8 mouse cellular contexts compared by ENCODE assay signal in the genomic region with DNA sequence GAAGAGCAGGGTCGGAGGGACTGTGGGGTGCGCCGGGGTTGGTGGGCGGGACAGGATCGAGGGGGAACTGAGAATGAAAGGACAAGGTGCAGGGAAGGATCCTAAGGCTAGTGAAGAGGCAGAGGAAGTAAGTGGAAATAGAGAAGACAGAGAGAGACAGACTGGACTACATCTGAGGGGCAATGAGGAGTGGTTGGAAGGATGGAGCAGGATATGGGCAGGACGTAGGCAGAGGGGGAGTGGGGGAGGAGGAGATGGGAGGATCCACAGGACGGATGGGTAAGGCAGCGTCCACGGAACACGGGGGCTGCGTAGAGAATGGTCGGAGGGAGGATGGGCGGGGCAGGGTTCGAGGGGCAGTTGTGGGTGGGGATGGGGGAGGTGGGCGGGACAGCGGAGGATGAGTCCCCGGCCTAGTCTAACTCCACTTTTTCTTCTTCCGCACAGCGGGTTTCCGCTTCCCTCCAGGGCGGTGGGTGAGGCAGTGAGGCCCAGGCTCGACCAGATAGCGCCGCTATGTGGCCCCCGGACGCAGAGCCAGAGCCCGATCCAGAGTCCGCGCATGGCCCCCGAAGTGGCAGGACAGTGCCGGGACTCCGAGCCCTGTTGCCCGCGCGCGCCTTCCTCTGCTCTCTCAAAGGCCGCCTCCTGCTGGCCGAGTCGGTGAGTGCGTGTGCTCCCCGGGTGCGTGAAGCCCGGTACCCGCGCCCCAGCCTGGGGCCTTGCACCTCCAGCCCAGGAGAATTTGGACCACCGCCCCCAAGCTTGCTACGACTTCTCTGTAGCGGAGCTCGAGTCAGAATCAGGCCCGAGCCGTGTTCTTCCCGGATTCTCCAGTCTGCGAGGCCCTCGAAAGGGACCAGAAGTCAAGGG. TPM values are rescaled to one million over a fixed set of nuclear protein-coding genes. Genes with fewer than 3 reads are reported as not detected.
DNase-seq lines count a peak whose midpoint lies in the region; ATAC-seq lines count a peak whose summit lies in the region.

No protein-coding gene starts in this region.

- H3K27ac ChIP-seq in embryonic facial prominence, embryonic 13.5 days, result peak overlapping the region; percentile 90
- H3K27ac ChIP-seq in limb, embryonic 15.5 days, result peak overlapping the region; percentile 87
- H3K27ac ChIP-seq in midbrain, embryonic 16.5 days (ENCODE audit: low read length), result peak overlapping the region; percentile 19; the same call in 1 of the 2 replicates

- H3K9ac ChIP-seq in embryonic facial prominence, embryonic 13.5 days, result peak overlapping the region; percentile 96
- H3K9ac ChIP-seq in limb, embryonic 15.5 days, result peak overlapping the region; percentile 64
- peak overlapping the region; percentile 73 for H3K9ac ChIP-seq in midbrain, embryonic 16.5 days (ENCODE audit: low read depth, low read length)

- no peaks in the 10 kb centered on the region for H3K27me3 ChIP-seq in embryonic facial prominence, embryonic 13.5 days
- H3K27me3 ChIP-seq in limb, embryonic 15.5 days, result no peaks in the 10 kb centered on the region
- no peaks in the 10 kb centered on the region for H3K27me3 ChIP-seq in midbrain, embryonic 16.5 days (ENCODE audit: control insufficient read depth, insufficient read depth, low read depth, low read length)

- peaks cover 16% of the 10 kb centered on the region for H3K36me3 ChIP-seq in embryonic facial prominence, embryonic 13.5 days
- peaks cover 11% of the 10 kb centered on the region; the same call in 1 of the 2 replicates for H3K36me3 ChIP-seq in limb, embryonic 15.5 days
- H3K36me3 ChIP-seq in midbrain, embryonic 16.5 days (ENCODE audit: control insufficient read depth, insufficient read depth, low read length), result no peaks in the 10 kb centered on the region

- peak overlapping the region; percentile 74 for H3K4me3 ChIP-seq in embryonic facial prominence, embryonic 13.5 days
- H3K4me3 ChIP-seq in limb, embryonic 15.5 days, result peak overlapping the region; percentile 75
- peak overlapping the region; percentile 56 for H3K4me3 ChIP-seq in midbrain, embryonic 16.5 days (ENCODE audit: low read depth, low read length)

- H3K4me2 ChIP-seq in embryonic facial prominence, embryonic 13.5 days, result peak overlapping the region; percentile 74
- H3K4me2 ChIP-seq in limb, embryonic 15.5 days, result peak overlapping the region; percentile 79
- peak overlapping the region; percentile 86 for H3K4me2 ChIP-seq in midbrain, embryonic 16.5 days (ENCODE audit: low read length)

- ATAC-seq in embryonic facial prominence, embryonic 13.5 days (ENCODE audit: insufficient number of reproducible peaks, insufficient read depth, low FRiP score, low TSS enrichment, low read depth), result peak; percentile 79
- ATAC-seq in limb, embryonic 15.5 days (ENCODE audit: insufficient number of reproducible peaks, low FRiP score, low TSS enrichment, low read depth), result peak; percentile 82
- ATAC-seq in midbrain, embryonic 16.5 days, result peak; percentile 81

- no peaks in the 10 kb centered on the region for H3K9me3 ChIP-seq in embryonic facial prominence, embryonic 13.5 days
- H3K9me3 ChIP-seq in limb, embryonic 15.5 days, result no peaks in the 10 kb centered on the region
- H3K9me3 ChIP-seq in midbrain, embryonic 16.5 days (replicated peaks; ENCODE audit: control insufficient read depth, low read length, poor library complexity, severe bottlenecking), result no peaks in the 10 kb centered on the region

- DNase-seq in 3T3-L1 (ENCODE audit: low read depth, low spot score), result peak; percentile 90
- DNase-seq in adrenal gland, postnatal 25 days, result peak; percentile 83
- peak; percentile 79 to 85 for DNase-seq in heart, adult 9 months (ENCODE audit: low spot score in 2 of 2)
- DNase-seq in kidney, adult 9 months, result peak; percentile 68
- DNase-seq in spleen, postnatal 14 days (ENCODE audit: low spot score in 2 of 2), result peak; percentile 45 to 70

- under 1% methylated on average over 51 of the region's 54 CpGs for WGBS in embryonic facial prominence, embryonic 13.5 days
- WGBS in limb, embryonic 15.5 days, result under 1% methylated on average over 51 of the region's 54 CpGs
- 0% methylated on average over 49 of the region's 54 CpGs for WGBS in midbrain, embryonic 16.5 days

- peaks cover 21% of the 10 kb centered on the region for H3K4me1 ChIP-seq in embryonic facial prominence, embryonic 13.5 days
- peaks cover 30% of the 10 kb centered on the region for H3K4me1 ChIP-seq in limb, embryonic 15.5 days
- H3K4me1 ChIP-seq in midbrain, embryonic 16.5 days (ENCODE audit: control insufficient read depth, insufficient read depth, low read length), result peaks cover 8% of the 10 kb centered on the region

RNA-seq across cellular contexts. Expression of a gene that starts 1.3 kb away (rescaled TPM):
- 73.6 and 85.9 TPM in 2 replicates for total RNA-seq in adrenal gland, postnatal 25 days (2021)
- 174 and 185 TPM in 2 replicates for polyA plus RNA-seq in embryonic facial prominence, embryonic 13.5 days (2015; fragmentation: Nextera tagmentation; extraction: Ambion mirVana)
- 166 and 178 TPM in 2 replicates for polyA plus RNA-seq in limb, embryonic 15.5 days (2015; fragmentation: Nextera tagmentation; extraction: Ambion mirVana)
- 33.7 and 37.0 TPM in 2 replicates for polyA plus RNA-seq in midbrain, embryonic 16.5 days (2015; fragmentation: Nextera tagmentation; extraction: Ambion mirVana)

RNA-seq across cellular contexts. Expression of a gene that starts 18.4 kb away (rescaled TPM):
- not detected in 2 replicates for total RNA-seq in adrenal gland, postnatal 25 days (2021)
- not detected in 2 replicates for polyA plus RNA-seq in embryonic facial prominence, embryonic 13.5 days (2015; fragmentation: Nextera tagmentation; extraction: Ambion mirVana)
- polyA plus RNA-seq in limb, embryonic 15.5 days (2015; fragmentation: Nextera tagmentation; extraction: Ambion mirVana), result not detected in 2 replicates
- not detected in 2 replicates for polyA plus RNA-seq in midbrain, embryonic 16.5 days (2015; fragmentation: Nextera tagmentation; extraction: Ambion mirVana)

RNA-seq across cellular contexts. Expression of a gene that starts 19.1 kb away (rescaled TPM):
- total RNA-seq in adrenal gland, postnatal 25 days (2021), result not detected in 2 replicates
- not detected in 2 replicates for polyA plus RNA-seq in embryonic facial prominence, embryonic 13.5 days (2015; fragmentation: Nextera tagmentation; extraction: Ambion mirVana)
- polyA plus RNA-seq in limb, embryonic 15.5 days (2015; fragmentation: Nextera tagmentation; extraction: Ambion mirVana), result not detected in 2 replicates
- not detected in 2 replicates for polyA plus RNA-seq in midbrain, embryonic 16.5 days (2015; fragmentation: Nextera tagmentation; extraction: Ambion mirVana)

RNA-seq across cellular contexts. Expression of a gene that starts 30.5 kb away (rescaled TPM):
- total RNA-seq in adrenal gland, postnatal 25 days (2021), result 0.52 and 1.0 TPM in 2 replicates
- polyA plus RNA-seq in embryonic facial prominence, embryonic 13.5 days (2015; fragmentation: Nextera tagmentation; extraction: Ambion mirVana), result not detected in 2 replicates
- not detected in 2 replicates for polyA plus RNA-seq in limb, embryonic 15.5 days (2015; fragmentation: Nextera tagmentation; extraction: Ambion mirVana)
- not detected in 2 replicates for polyA plus RNA-seq in midbrain, embryonic 16.5 days (2015; fragmentation: Nextera tagmentation; extraction: Ambion mirVana)

RNA-seq across cellular contexts. Expression of a gene that starts 30.6 kb away (rescaled TPM):
- not detected in 2 replicates for total RNA-seq in adrenal gland, postnatal 25 days (2021)
- polyA plus RNA-seq in embryonic facial prominence, embryonic 13.5 days (2015; fragmentation: Nextera tagmentation; extraction: Ambion mirVana), result not detected in 2 replicates
- not detected in 2 replicates for polyA plus RNA-seq in limb, embryonic 15.5 days (2015; fragmentation: Nextera tagmentation; extraction: Ambion mirVana)
- polyA plus RNA-seq in midbrain, embryonic 16.5 days (2015; fragmentation: Nextera tagmentation; extraction: Ambion mirVana), result not detected in 2 replicates

Comparison
In these comparisons a context has a peak if more than half of its experiments do, and no peak if none do; other contexts are left out.
1. Peak in every context shown above with its lines: DNase-seq, ATAC-seq, H3K4me3 ChIP-seq and H3K27ac ChIP-seq.
2. H3K27ac ChIP-seq: peak in every context shown above with its lines; median percentile 90 in embryonic facial prominence, embryonic 13.5 days; 87 in limb, embryonic 15.5 days; 19 in midbrain, embryonic 16.5 days.